26 mouse cellular contexts compared by ENCODE assay signal in the genomic region with DNA sequence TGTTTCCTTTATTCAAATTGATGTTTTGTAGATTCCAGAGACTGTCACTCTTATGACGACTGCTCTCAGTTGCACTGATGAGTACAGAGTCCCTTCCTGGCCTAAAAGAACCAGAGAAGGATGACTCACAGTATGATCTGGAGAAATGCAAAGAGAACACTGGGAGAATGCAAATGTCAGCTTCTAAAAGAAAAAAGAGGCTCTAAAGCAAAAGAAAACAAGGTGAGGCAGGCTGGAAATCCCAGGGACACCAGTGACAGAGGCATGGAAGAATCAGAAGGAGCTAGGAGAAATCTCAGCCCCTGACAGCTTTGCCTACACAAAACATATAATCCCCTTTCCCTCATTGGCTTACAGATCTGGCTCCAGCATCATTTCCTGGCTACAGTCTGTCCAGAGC.
DNase-seq lines count a peak whose midpoint lies in the region; TF ChIP-seq lines count a peak whose summit lies in the region.
"Had no signal": no experiment of that assay in that cellular context is flagged by ENCODE, and none has a peak within 500 bp of the region (broad histone marks: within the 10 kb centered on the region; RNA-seq: fewer than 3 reads in every experiment).

No protein-coding gene starts in this region.

- intact Hi-C loops in left cerebral cortex, adult 2 months (cut with DNase I), result no loop called here

- peak overlapping the region; percentile 70 for H3K27ac ChIP-seq in left cerebral cortex, adult 2 months
- peak overlapping the region; percentile 29; the same call in 1 of the 2 replicates for H3K27ac ChIP-seq in olfactory bulb, adult 2 months (ENCODE audit: insufficient read depth, low read depth, low read length)
- H3K27ac ChIP-seq: embryonic facial prominence, embryonic 13.5 days; forebrain, embryonic 10.5 days; forebrain, embryonic 15.5 days; hindbrain, embryonic 12.5 days; liver, embryonic 14.5 days; macrophage; neural tube, embryonic 15.5 days had no signal

- no peak overlapping the region for H3K4me3 ChIP-seq in left cerebral cortex, adult 2 months
- H3K4me3 ChIP-seq in olfactory bulb, adult 2 months (ENCODE audit: insufficient read depth, low read depth, low read length), result no peak overlapping the region
- H3K4me3 ChIP-seq: embryonic facial prominence, embryonic 13.5 days; forebrain, embryonic 10.5 days; forebrain, embryonic 15.5 days; hindbrain, embryonic 12.5 days; neural tube, embryonic 15.5 days had no signal

- 28% methylated on average over 1 of the region's 1 CpGs for WGBS in olfactory bulb, adult 2 months

- H3K4me1 ChIP-seq in olfactory bulb, adult 2 months (ENCODE audit: control insufficient read depth, insufficient read depth, low read length), result no peaks in the 10 kb centered on the region
- H3K4me1 ChIP-seq: embryonic facial prominence, embryonic 13.5 days; forebrain, embryonic 10.5 days; forebrain, embryonic 15.5 days; hindbrain, embryonic 12.5 days; neural tube, embryonic 15.5 days had no signal

- TF ChIP-seq POLR2A in olfactory bulb, adult 2 months (IDR thresholded peaks at IDR 0.05; ENCODE audit: insufficient read depth, low read depth, low read length), result no peak

- TF ChIP-seq CTCF in left cerebral cortex, adult 2 months (IDR thresholded peaks at IDR 0.05), result no peak
- no peak for TF ChIP-seq CTCF in olfactory bulb, adult 2 months (IDR thresholded peaks at IDR 0.05; ENCODE audit: insufficient read depth, low read depth, low read length)

- peak; percentile 27 for DNase-seq in adrenal gland, adult 2 months
- DNase-seq in adrenal gland, postnatal 4 days (ENCODE audit: low spot score in 2 of 2), result no peak
- DNase-seq in frontal cortex, postnatal 36 days (ENCODE audit: low spot score in 2 of 2), result peak; percentile 14 to 19
- DNase-seq in frontal cortex, postnatal 25 days (ENCODE audit: low spot score in 2 of 2), result no peak
- peak in 1 of 2 experiments; percentile 33 for DNase-seq in left cerebral cortex, adult 2 months (ENCODE audit: extremely low spot score in 1 of 2, low spot score in 2 of 2)
- DNase-seq in left cerebral cortex, adult 8-10 months (ENCODE audit: low spot score in 2 of 2), result no peak
- no peak for DNase-seq in ovary, adult 18-20 months (ENCODE audit: low spot score)
- DNase-seq: cerebellum, adult 11-12 months; cerebellum, postnatal 36 days; embryo, embryonic 11 days; gastrocnemius, postnatal 14 days; heart, postnatal 36 days; kidney, postnatal 14 days; liver; lung, adult 2 months; lung, postnatal 10 days; midbrain, embryonic 14.5 days; thymus, postnatal 14 days had no signal

Comparison
In these comparisons a context has a peak if more than half of its experiments do, and no peak if none do; other contexts are left out.
1. DNase-seq: peak in adrenal gland, adult 2 months (single experiment) and frontal cortex, postnatal 36 days (2 of 2); none in adrenal gland, postnatal 4 days (0 of 2), frontal cortex, postnatal 25 days (0 of 2), left cerebral cortex, adult 8-10 months (0 of 2) and ovary, adult 18-20 months (single experiment).